Mouse (Mus musculus) testis, adult 2 months (tissue): ENCODE measurements around the gene Cacng7.

Source experiments
- CTCF ChIP-seq: fragments of 200-500 bp; IDR thresholded peaks from 2 replicates; pipeline ENCODE4 v1.5.1; 2012; ENCODE audit warnings: low read depth, mild to moderate bottlenecking, inconsistent platforms, low read length, moderate library complexity; ENCODE audit not compliant: control insufficient read depth, insufficient read depth, insufficient replicate concordance
- POLR2A ChIP-seq: fragments of 200-500 bp; IDR thresholded peaks from 2 replicates; pipeline ENCODE4 v1.6.1; 2012; ENCODE audit warnings: low read depth, mild to moderate bottlenecking, inconsistent platforms, low read length, moderate library complexity; ENCODE audit not compliant: control insufficient read depth

DNA sequence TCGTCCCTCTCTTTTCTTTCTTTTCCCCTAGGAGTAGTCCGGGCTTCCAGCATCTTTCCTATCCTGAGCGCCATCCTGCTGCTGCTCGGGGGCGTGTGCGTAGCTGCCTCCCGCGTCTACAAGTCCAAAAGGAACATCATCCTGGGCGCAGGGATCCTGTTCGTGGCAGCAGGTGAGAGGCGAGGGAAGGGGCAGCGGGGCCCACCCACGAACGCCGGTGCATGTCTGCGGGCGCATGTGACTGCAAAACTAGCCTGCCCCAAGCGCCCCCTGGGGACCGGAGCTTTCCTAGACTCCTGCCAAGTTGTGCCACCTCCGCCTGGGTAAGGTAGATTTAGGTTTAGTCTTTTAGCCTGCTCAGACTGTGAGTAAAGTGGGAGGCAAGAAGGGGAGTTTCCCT is 79.3 kb downstream of the Cacng7 start:
- TF ChIP-seq POLR2A (no peak), CTCF (no peak)
